Mouse (Mus musculus) brain, adult 10 weeks (tissue): ENCODE data around the gene Eif5a2. TPM values are rescaled to one million over a fixed set of nuclear protein-coding genes. Genes with fewer than 3 reads are reported as not detected.

Source experiments
- polyA plus RNA-seq: library from polyadenylated mRNA; stranded (reverse); fragments of 350-450 nt; fragmentation: Illumina TruSeq; extraction: RNeasy Lipid Tissue Mini Kit (QIAGEN cat#74804); gene quantifications from one replicate; pipeline ENCODE4 v1.2.3, GENCODE M21; 2015; ENCODE audit warnings: low read depth, low replicate concordance

The Eif5a2 gene
- 44.9 TPM for polyA plus RNA-seq

DNA sequence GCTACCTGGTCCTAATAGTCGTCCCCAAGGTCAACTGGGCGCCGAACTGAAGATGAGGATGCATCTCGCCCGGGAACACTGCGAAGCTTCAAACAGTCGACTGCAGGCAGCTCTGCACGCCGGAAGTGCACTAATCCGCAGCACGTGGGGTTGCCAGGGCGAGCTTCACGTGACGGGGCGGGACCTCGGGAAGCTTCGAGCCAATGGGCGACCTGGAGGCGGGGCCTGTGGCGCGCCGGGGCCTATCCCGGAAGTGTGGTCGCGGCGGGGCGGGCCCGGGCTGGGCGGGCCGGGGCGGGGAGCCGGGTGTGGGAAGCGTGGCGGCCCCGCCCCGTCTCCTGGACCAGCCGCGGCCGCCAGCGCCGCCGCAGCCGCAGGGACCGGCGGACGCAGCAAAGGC lies at the start of gene Eif5a2:
Eif5a2 (plus strand) TSS at position 283 of the 400 bp plus-strand sequence.

DNA sequence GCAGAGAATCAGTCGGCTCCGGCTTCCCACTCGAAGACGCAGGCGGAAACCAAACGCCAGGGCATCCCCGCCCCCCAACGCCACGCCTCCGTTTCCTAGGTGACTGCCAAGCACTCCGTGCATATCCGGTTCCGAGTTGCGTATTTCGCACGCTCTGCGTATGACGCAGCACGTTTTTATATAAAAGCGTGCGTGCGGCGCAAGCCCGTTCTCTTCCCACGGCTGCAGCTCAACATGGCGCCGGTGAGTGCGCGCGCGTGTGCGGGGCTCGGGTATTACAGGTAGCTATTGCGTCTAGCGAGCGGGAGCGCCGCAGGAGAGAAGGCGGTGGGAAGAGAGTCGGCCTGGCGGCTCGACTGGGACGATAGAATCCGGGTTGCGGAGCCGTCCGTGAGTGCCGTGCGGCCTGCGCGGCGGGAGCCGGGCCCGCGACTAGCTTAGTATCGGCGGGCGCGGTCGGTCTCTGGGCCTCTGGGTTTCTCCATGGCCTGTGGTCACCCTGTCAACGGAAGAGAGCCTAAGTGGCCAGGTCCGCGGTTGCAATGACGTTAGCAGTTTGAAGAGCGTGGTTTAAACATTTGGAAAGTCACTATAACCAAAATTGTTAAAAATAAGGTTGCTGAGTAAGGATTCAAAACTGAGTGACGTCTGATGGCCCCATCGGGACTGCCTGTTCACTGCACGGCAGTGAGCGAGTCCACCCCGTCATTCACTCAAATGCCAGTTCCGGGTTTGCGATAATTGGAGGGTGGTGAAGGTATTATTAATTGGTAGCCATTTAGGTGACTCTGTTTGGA lies 24.4 kb downstream of the Eif5a2 start, which contains the start of gene Rpl22l1:
Rpl22l1 (plus strand) TSS at position 136 of the 797 bp plus-strand sequence.

Other genes starting within 250 kb of the Eif5a2 start
- gene Slc2a2, start 83.4 kb upstream of the Eif5a2 start, polyA plus RNA-seq: not detected
- gene Rpl22l1, start 24.2 kb downstream of the Eif5a2 start, polyA plus RNA-seq: 502 TPM
- not detected for gene Gm1527, start 111.3 kb downstream of the Eif5a2 start, polyA plus RNA-seq